Mouse (Mus musculus) heart, postnatal 0 days (tissue): Measurements from ENCODE around the gene Olfr1099. TPM values are rescaled to one million over a fixed set of nuclear protein-coding genes. Genes with fewer than 3 reads are reported as not detected.

ENCODE experiments used
- ATAC-seq: fragments of 200-750 bp; cut with Nextera tagmentation; 2 replicates; pipeline ENCODE4 v1.8.0; 2017; ENCODE audit warnings: low read depth, moderate number of reproducible peaks, moderate library complexity; ENCODE audit not compliant: insufficient read depth
- DNase-seq: peaks from one replicate; pipeline ENCODE4 v3.0.0-alpha.2; 2016; ENCODE audit warnings: low spot score
- H3K27ac ChIP-seq: fragments of 300-500 bp; sonication (generic); 2 replicates; pipeline ENCODE4 v1.5.1; 2014; ENCODE audit warnings: low read depth, mild to moderate bottlenecking
- H3K27me3 ChIP-seq: fragments of 300-500 bp; sonication (generic); 2 replicates; pipeline ENCODE4 v1.6.1; 2014; ENCODE audit warnings: low read length, mixed read lengths; ENCODE audit not compliant: control insufficient read depth, insufficient read depth
- H3K36me3 ChIP-seq: fragments of 300-500 bp; sonication (generic); replicated peaks from 2 replicates; pipeline ENCODE4 v1.6.1; 2014; ENCODE audit warnings: low read length, mixed read lengths; ENCODE audit not compliant: control insufficient read depth, insufficient read depth
- H3K4me1 ChIP-seq: fragments of 300-500 bp; sonication (generic); 2 replicates; pipeline ENCODE4 v1.6.1; 2014; ENCODE audit warnings: antibody characterized with exemption; ENCODE audit not compliant: control insufficient read depth, insufficient read depth
- H3K4me2 ChIP-seq: fragments of 300-500 bp; sonication (generic); 2 replicates; pipeline ENCODE4 v1.6.1; 2014; ENCODE audit warnings: low read depth, mild to moderate bottlenecking, low read length, moderate library complexity
- H3K4me3 ChIP-seq: fragments of 300-500 bp; sonication (generic); 2 replicates; pipeline ENCODE4 v1.5.1; 2014; ENCODE audit warnings: low read depth, low read length
- H3K9ac ChIP-seq: fragments of 300-500 bp; sonication (generic); replicated peaks from 2 replicates; pipeline ENCODE4 v1.6.1; 2014; ENCODE audit warnings: low read depth, low read length, mixed read lengths
- H3K9me3 ChIP-seq: fragments of 300-500 bp; sonication (generic); replicated peaks from 2 replicates; pipeline ENCODE4 v1.6.1; 2016; ENCODE audit warnings: low read length; ENCODE audit not compliant: control insufficient read depth
- CTCF ChIP-seq: IDR thresholded peaks from 2 replicates; pipeline ENCODE4 v1.5.1; 2016; ENCODE audit warnings: antibody characterized with exemption, control low read depth, low read depth
- EP300 ChIP-seq: IDR thresholded peaks from 2 replicates; pipeline ENCODE4 v1.6.1; 2016; ENCODE audit warnings: antibody characterized with exemption, low read depth
- WGBS: fragments of 180-500 bp; shearing (Covaris S2); extraction: QIAGEN DNeasy Blood & Tissue Kit; methylation state at CpG from one replicate; pipeline ENCODE4 v1.1.7; 2014; 5-methylcytosine and 5-hydroxymethylcytosine counted together
- polyA plus RNA-seq: library from polyadenylated mRNA; unstranded; fragments of >200 nt; fragmentation: Nextera tagmentation; extraction: Ambion mirVana; gene quantifications from 2 replicates; pipeline ENCODE4 v1.2.1, GENCODE M21; 2015
- total RNA-seq: library from RNA; depleted of rRNA; stranded (reverse); fragments of >200 nt; gene quantifications from 2 replicates; pipeline ENCODE4 v1.2.3, GENCODE M21; 2014; ENCODE audit warnings: low replicate concordance; rRNA removed

Olfr1099 gene
- not detected in 2 replicates for total RNA-seq
- not detected in 2 replicates for polyA plus RNA-seq

GRCm38 (mm10) chr2:86960593-86960992, at the start of gene Olfr1099:
Gene Olfr1099 (minus strand): TSS chr2:86960693.
- Histone ChIP-seq H3K4me2 (no peak within 1 kb of the TSS), H3K4me3 (no peak within 1 kb of the TSS), H3K36me3 (no peaks in the 10 kb centered on the region), H3K27ac (no peak within 1 kb of the TSS), H3K27me3 (no peaks in the 10 kb centered on the region), H3K9me3 (no peaks in the 10 kb centered on the region), H3K9ac (no peak within 1 kb of the TSS), H3K4me1 (no peaks in the 10 kb centered on the region)
- no peak for TF ChIP-seq CTCF
- no peak for TF ChIP-seq EP300
- ATAC-seq = no peak
- WGBS = 76% methylated on average over 1 of the region's 1 CpGs
- DNase-seq = no peak

- DNase-seq (no peak), ATAC-seq (no peak)
- Histone ChIP-seq H3K4me1 (no peaks in the 10 kb centered on the region), H3K4me2 (no peak within 1 kb of the TSS), H3K27me3 (no peaks in the 10 kb centered on the region), H3K4me3 (no peak within 1 kb of the TSS), H3K9me3 (no peaks in the 10 kb centered on the region), H3K36me3 (no peaks in the 10 kb centered on the region), H3K27ac (no peak within 1 kb of the TSS), H3K9ac (no peak within 1 kb of the TSS)
- TF ChIP-seq EP300 = no peak
- TF ChIP-seq CTCF = no peak
These were observed 37.6 kb upstream of the Olfr1099 start, which contains the start of gene Olfr1102 for GRCm38 (mm10) chr2:86998098-86998497. Gene Olfr1102 (plus strand): TSS chr2:86998398.

- H3K9me3 ChIP-seq = no peaks in the 10 kb centered on the region
- no peak within 1 kb of the TSS for H3K9ac ChIP-seq
- H3K36me3 ChIP-seq = no peaks in the 10 kb centered on the region
- H3K4me2 ChIP-seq = no peak within 1 kb of the TSS
- H3K4me1 ChIP-seq = no peaks in the 10 kb centered on the region
- 58% methylated on average over 3 of the region's 3 CpGs for WGBS
- no peak within 1 kb of the TSS for H3K27ac ChIP-seq
- ATAC-seq (no peak), DNase-seq (no peak)
- TF ChIP-seq EP300 (no peak), CTCF (no peak)
- no peak within 1 kb of the TSS for H3K4me3 ChIP-seq
- H3K27me3 ChIP-seq = no peaks in the 10 kb centered on the region
These were observed 30.6 kb upstream of the Olfr1099 start, which contains the start of gene Olfr1101 for GRCm38 (mm10) chr2:86991121-86991520. Gene Olfr1101 (minus strand): TSS chr2:86991221.

GRCm38 (mm10) chr2:86979854-86980253, 19.4 kb upstream of the Olfr1099 start, which contains the start of gene Olfr1100:
Gene Olfr1100 (minus strand): TSS chr2:86979954.
- ATAC-seq = no peak
- no peak within 1 kb of the TSS for H3K27ac ChIP-seq
- no peaks in the 10 kb centered on the region for H3K4me1 ChIP-seq
- no peak within 1 kb of the TSS for H3K9ac ChIP-seq
- H3K36me3 ChIP-seq = no peaks in the 10 kb centered on the region
- no peaks in the 10 kb centered on the region for H3K9me3 ChIP-seq
- no peak for DNase-seq
- 70% methylated on average over 3 of the region's 3 CpGs for WGBS
- no peak within 1 kb of the TSS for H3K4me2 ChIP-seq
- H3K27me3 ChIP-seq = no peaks in the 10 kb centered on the region
- no peak for TF ChIP-seq EP300
- no peak for TF ChIP-seq CTCF
- no peak within 1 kb of the TSS for H3K4me3 ChIP-seq

GRCm38 (mm10) chr2:86926557-86926956, 33.9 kb downstream of the Olfr1099 start:
- TF ChIP-seq CTCF (no peak), EP300 (no peak)
- Histone ChIP-seq H3K4me1 (no peaks in the 10 kb centered on the region), H3K27ac (no peak overlapping the region), H3K4me3 (no peak overlapping the region), H3K36me3 (no peaks in the 10 kb centered on the region), H3K4me2 (no peak overlapping the region), H3K9me3 (no peaks in the 10 kb centered on the region), H3K9ac (no peak overlapping the region), H3K27me3 (no peaks in the 10 kb centered on the region)
- DNase-seq (no peak), ATAC-seq (no peak)

- no peak for DNase-seq
- 87% methylated on average over 1 of the region's 1 CpGs for WGBS
These were observed 36.0 kb downstream of the Olfr1099 start, which contains the start of gene Olfr1098 for GRCm38 (mm10) chr2:86924445-86924844. Gene Olfr1098 (minus strand): TSS chr2:86924545.

More at GRCm38 (mm10) chr2:86924445-86924844, 36.0 kb downstream of the Olfr1099 start, which contains the start of gene Olfr1098:
- H3K9me3 ChIP-seq = no peaks in the 10 kb centered on the region
- TF ChIP-seq CTCF (no peak), EP300 (no peak)
- H3K9ac ChIP-seq = no peak within 1 kb of the TSS
- H3K27me3 ChIP-seq = no peaks in the 10 kb centered on the region
- ATAC-seq = no peak
- H3K27ac ChIP-seq = no peak within 1 kb of the TSS
- H3K4me2 ChIP-seq = no peak within 1 kb of the TSS
- H3K36me3 ChIP-seq = no peaks in the 10 kb centered on the region
- H3K4me3 ChIP-seq = no peak within 1 kb of the TSS
- H3K4me1 ChIP-seq = no peaks in the 10 kb centered on the region
